Mouse (Mus musculus) adrenal gland, adult 2 months (tissue): ENCODE data around the gene Cacna1b. TPM values are rescaled to one million over a fixed set of nuclear protein-coding genes. Genes with fewer than 3 reads are reported as not detected.
A peak's percentile ranks its signal among the peaks of the same experiment; 100 is the strongest.

Experiments used
- DNase-seq: peaks from one replicate; pipeline ENCODE4 v3.0.0; 2021
- polyA plus RNA-seq: library from polyadenylated mRNA; depleted of rRNA; stranded (reverse); fragments of >200 nt; gene quantifications from 2 replicates; pipeline ENCODE4 v1.2.3, GENCODE M21; 2012
- total RNA-seq, 2 experiments: library from RNA; stranded (reverse); gene quantifications; 2 replicates each; pipeline ENCODE4 v1.2.3; 2021

The Cacna1b gene
- total and polyA plus RNA-seq, 3 experiments, result 2.0 to 8.1 (median 2.5) TPM

- no peak for DNase-seq
Measured at GRCm38 (mm10) chr2:24718906-24719305, 44.0 kb downstream of the Cacna1b start.

- no peak for DNase-seq
Measured at GRCm38 (mm10) chr2:24717963-24718362, 45.0 kb downstream of the Cacna1b start.

GRCm38 (mm10) chr2:24717461-24717860, 45.5 kb downstream of the Cacna1b start:
- no peak for DNase-seq

GRCm38 (mm10) chr2:24705929-24706328, 57.0 kb downstream of the Cacna1b start:
- no peak for DNase-seq

DNA sequence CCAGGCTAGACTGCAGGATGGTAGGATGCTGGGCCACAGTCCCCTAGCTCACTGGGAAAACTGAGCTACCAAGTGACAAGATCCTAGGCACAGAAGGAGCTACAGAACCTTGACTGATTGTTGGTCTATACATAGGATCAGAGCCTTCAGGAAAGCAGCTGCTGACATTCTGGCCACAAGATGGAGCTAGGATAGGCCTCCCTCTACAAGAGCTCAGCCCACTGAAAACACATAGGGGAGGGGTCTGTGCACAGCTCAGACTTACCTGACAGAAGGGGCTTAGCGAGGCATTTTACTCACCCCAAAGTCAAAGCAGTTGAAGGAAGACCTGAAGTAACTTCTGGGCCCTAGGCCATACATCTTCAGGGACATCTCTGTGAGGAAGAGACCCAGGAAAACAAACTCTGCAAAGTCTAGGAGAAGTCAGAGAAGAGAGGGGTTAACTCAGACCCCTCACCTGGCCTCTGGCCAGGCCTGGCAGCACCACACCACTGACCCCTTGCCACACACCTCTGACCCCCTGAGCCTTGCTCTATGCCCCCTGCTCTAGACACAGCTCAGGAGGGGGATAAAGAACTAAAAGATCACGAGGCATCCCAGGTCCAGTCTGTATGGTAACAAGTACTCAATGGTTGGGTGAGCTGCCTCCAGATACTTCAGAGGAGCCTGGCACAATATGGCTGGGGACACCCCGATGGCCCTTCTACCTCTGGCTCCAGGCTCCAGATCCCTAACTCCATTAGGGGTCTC, 60.6 kb downstream of the Cacna1b start:
- no peak for DNase-seq

GRCm38 (mm10) chr2:24697281-24697980, 65.5 kb downstream of the Cacna1b start:
- DNase-seq, result no peak

- DNase-seq, result no peak
Measured at GRCm38 (mm10) chr2:24692371-24692770, 70.6 kb downstream of the Cacna1b start.

GRCm38 (mm10) chr2:24690356-24690755, 72.6 kb downstream of the Cacna1b start:
- no peak for DNase-seq

GRCm38 (mm10) chr2:24685347-24685746, 77.6 kb downstream of the Cacna1b start:
- no peak for DNase-seq

- DNase-seq, result no peak
Measured at GRCm38 (mm10) chr2:24684796-24685195, 78.2 kb downstream of the Cacna1b start.

- no peak for DNase-seq
Measured at GRCm38 (mm10) chr2:24683266-24683665, 79.7 kb downstream of the Cacna1b start.

DNA sequence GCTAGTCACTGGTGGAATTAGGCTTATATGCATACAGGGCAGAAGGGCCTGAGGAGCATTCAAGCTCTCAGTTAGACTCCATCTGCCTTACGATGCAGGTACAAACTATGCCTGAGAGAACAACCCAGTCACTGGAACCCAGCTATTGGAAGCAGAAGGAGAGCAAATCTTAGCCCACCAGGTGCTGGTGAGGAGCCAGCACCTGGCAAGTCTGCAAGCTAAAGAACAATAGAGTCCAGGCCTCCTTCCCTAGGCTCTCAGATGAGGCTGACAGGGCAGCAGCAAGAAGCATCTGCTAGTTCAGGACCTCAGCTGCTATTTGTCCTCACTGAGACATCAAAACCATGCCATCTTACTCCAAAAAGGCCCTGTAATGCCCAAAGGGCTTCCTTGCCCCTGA, 82.2 kb downstream of the Cacna1b start:
- no peak for DNase-seq

DNA sequence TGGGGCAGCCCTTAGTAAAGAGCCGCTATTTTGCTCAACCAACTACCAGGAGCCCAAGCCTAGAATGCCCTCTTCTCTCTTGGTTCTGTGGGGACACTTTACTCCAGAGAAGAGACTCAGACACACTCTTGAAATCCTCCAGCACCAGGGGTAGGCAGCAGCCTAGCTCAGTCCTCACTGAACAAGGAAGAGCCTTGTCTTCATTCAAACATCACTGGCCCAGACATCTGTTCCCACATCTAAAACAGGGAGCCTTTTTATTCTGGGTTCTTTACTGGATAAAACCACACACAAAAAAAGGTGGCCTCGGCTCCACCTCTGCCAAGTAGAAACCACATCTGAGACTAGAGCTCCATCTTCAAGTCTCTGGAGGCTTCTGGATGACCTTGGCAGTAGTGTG, 82.8 kb downstream of the Cacna1b start:
- DNase-seq, result no peak

DNA sequence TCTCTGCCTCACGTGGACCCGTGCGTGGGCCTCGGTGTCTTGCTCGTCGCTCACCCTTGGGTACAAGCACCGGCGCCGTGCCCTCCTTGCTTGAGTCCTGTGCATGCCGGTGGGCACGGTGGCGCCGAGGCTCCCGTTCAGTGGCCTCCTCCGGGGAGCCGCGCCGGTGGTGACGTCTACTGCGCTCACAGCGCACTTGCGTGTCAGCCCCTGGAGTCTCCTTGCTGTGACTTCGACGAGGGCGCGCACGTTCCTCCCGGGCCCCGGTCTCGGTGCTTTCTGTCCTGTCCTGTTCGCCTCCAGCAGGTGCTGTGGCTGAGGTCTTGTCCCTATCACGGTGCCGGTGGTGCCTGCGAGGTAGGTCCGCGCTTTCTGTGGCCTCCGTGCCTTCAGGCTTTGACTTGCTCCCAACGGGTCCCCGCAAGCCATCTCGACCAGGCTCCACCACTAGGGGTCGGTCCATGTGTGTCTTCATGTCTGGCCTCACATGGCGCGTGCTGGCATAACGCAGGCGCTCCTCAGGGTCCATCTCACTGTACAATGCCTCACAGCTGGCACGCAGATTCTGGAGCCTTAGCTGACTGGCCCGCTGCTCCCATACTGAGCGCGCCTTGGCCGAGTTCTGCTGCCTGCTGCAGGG, 83.8 kb downstream of the Cacna1b start:
- DNase-seq, result peak; percentile 10

DNA sequence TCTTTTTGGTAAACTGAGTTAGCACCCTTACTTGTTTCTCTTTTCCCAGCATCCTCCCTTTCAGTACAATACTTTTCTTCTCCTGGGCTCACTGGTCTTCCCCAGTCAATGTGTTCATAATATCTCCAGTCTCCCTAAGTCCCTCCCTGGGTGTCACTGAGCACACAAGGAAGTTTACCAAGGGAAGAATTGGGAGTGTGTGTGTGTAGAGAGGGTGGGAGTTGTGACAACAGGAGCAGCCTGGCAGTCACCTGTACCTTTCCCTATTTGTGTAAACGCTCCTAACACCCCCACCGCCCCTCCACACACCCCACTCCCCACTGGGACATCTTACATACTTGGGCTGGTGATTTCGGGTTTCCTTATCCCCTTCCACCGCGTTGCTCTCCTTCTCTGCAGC, 84.4 kb downstream of the Cacna1b start:
- no peak for DNase-seq

- no peak for DNase-seq
Measured at GRCm38 (mm10) chr2:24678110-24678509, 84.8 kb downstream of the Cacna1b start.

DNA sequence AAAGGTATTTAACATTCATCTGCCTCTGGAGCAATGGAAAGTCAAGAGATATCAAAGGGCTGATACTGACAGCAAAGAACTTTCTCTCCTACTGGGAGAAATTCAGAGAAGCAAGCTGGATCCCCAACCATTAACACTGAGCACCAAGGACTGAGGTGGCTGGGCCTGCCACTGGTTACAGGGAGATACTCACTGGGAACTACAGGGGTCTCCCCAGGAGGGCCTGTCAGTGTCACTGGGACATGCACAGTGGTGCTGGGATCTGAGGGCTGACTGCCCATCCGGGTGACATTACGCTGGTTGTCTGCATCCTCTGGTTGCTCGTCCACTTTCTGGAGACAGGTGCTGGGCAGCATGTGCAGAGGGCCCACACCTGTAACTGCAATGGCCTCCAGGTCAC, 85.3 kb downstream of the Cacna1b start:
- DNase-seq, result no peak

DNA sequence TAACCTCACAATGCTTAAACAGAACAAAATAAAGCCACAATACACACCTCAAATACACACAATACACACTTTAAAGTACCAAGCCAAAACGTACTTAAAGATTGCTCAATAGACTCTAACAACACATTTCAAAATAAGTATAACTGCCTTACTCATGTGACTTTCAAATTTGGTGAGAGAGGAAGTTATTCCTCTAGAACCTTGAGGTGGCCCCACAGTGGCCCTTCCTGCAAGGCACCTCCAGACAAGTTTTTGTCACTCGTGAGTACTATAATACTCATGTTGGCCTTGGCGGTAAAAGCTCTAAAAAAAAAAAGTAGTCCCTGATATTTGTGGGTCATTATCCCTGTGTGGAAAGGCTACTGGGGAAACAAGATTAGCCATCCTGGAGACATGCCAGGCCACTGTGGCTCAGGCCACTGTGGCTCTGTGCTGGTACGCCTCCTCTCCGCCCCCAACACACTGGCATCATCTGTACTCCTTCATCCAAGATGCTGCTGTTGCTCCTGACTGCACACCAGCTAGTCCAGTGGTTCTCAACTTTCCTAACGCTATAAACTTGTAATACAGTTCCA, 88.4 kb downstream of the Cacna1b start:
- peak; percentile 5 for DNase-seq

DNA sequence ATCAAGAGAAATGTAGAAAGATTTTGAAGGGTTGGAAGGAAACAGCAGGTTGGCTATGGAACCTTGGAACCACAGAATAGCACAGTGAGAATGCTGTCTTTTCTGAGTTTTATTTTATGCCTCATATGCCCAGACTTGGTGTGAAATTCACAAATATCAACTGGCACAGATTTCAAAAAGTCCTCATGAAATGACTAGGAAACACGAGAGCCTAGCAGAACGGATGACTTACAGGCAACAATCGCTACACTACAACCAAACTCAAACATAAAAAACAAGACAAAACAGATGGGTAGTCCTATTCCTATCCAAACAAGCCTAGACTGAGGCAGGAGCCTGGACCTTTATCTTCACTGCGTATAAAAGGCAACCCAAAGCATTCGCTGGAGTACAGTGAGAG, 94.4 kb downstream of the Cacna1b start:
- no peak for DNase-seq

DNA sequence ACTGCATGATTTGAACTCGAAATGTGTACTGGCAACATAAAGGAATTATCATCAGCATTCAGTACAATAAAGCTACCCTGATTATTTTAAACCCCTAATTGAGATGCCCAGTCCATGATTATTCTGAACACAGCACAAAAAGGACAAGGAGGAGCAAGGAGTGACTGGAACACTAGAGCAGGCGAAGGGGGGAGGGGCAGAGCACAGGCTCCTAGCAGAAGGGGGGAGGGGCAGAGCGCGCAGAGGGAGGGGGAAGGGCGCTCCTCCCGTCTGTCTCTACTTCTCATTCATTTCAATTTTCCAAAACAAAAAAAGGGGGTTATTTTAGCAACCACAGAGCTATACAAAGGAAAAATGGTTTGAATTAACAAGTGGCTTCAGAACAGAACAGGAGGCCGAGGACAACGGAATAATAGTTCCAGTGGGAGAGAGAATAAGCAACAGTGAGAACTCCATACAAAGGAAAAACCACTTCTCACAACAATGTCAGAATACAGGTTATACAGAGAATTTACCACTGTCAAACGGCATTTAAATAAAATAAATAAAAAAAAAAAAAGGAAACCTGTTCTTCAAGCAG, 98.2 kb downstream of the Cacna1b start:
- DNase-seq, result no peak

- DNase-seq, result no peak
Measured at GRCm38 (mm10) chr2:24659150-24659775, 103.7 kb downstream of the Cacna1b start.

GRCm38 (mm10) chr2:24648503-24648902, 114.4 kb downstream of the Cacna1b start:
- DNase-seq, result no peak
